Mouse (Mus musculus): ENCODE measurements at regions not wholly inside any gene's neighbourhood (a gene's known extent, or its start where the extent isn't known, plus 50 kb on each side); places are given as distances from the start of the nearest gene placed in this dataset.

DNA sequence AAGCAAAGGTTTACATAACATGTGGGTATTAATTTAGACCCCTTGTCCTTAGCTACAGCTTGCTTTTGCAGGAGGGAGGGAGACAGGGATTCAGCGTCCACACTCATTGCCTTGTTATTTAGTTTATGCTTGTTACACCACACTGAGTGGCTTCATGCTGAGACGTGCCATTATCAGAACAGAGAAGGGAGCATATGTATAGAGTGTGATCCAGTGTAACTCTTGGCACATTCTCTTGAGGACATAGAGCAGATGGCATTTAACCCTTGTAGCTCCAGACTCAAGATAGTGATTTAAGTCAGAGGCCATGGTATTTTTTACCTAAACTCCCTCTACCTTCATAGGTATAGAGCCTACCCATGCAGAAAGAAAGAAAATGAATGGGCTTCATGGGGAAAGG lies 437.7 kb downstream of the Dhx35 start:
- no peak for TF ChIP-seq POLR2AphosphoS5 (IDR thresholded peaks at IDR 0.05; ENCODE audit: insufficient replicate concordance, low read depth, low read length)
- Histone ChIP-seq H3K27me3 (ENCODE audit: insufficient read depth, low read length) (no peaks in the 10 kb centered on the region), H3K9me3 (replicated peaks) (peaks cover 46% of the 10 kb centered on the region), H3K4me1 (ENCODE audit: insufficient read depth, low read depth, low read length) (no peaks in the 10 kb centered on the region), H3K4me3 (ENCODE audit: low read depth, low read length) (no peak overlapping the region), H3K36me3 (replicated peaks) (no peaks in the 10 kb centered on the region)
- ATAC-seq (ENCODE audit: extremely low read depth, insufficient number of reproducible peaks, low FRiP score, poor library complexity, severe bottlenecking), result no peak
- no peak for DNase-seq (ENCODE audit: low spot score)

GRCm38 (mm10) chr2:159235000-159235399 lies 440.4 kb downstream of the Dhx35 start:
- Histone ChIP-seq H3K36me3 (replicated peaks) (no peaks in the 10 kb centered on the region), H3K27me3 (ENCODE audit: insufficient read depth, low read length) (no peaks in the 10 kb centered on the region), H3K4me3 (ENCODE audit: low read depth, low read length) (no peak overlapping the region), H3K4me1 (ENCODE audit: insufficient read depth, low read depth, low read length) (no peaks in the 10 kb centered on the region), H3K9me3 (replicated peaks) (peaks cover 38% of the 10 kb centered on the region)
- ATAC-seq (ENCODE audit: extremely low read depth, insufficient number of reproducible peaks, low FRiP score, poor library complexity, severe bottlenecking) (no peak), DNase-seq (ENCODE audit: low spot score) (no peak)
- no peak for TF ChIP-seq POLR2AphosphoS5 (IDR thresholded peaks at IDR 0.05; ENCODE audit: insufficient replicate concordance, low read depth, low read length)
- TF ChIP-seq CTCF (IDR thresholded peaks at IDR 0.05; ENCODE audit: low read depth, low read length), result no peak
- no peak for TF ChIP-seq GATA2 (IDR thresholded peaks at IDR 0.05; ENCODE audit: borderline replicate concordance, low read depth, low read length)
- no peak for TF ChIP-seq TAL1 (conservative IDR thresholded peaks at IDR 0.05; ENCODE audit: low read depth, low read length)
- no peak for TF ChIP-seq GATA1 (IDR thresholded peaks at IDR 0.05; ENCODE audit: borderline replicate concordance, low read length)

DNA sequence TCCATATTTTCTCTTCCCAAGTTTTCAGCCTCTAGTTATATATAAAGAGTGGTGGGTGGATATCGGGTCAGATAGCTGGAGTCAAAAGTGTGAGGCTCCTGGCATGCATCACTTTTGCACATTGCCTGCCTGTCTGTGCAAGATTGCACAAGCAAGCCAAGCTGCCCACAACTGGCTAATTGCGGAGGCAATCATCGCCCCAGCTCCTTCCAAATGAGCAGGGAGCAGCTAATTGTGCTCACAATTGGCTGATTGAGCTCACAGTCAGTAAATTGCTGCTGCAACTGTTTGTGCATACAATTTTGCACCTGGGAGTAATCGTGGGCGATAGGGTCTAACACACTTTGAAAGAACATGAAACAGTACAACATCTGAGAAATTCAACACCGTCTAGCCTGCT lies 455.5 kb downstream of the Dhx35 start:
- Histone ChIP-seq H3K36me3 (replicated peaks) (no peaks in the 10 kb centered on the region), H3K27me3 (ENCODE audit: insufficient read depth, low read length) (no peaks in the 10 kb centered on the region), H3K4me3 (ENCODE audit: low read depth, low read length) (no peak overlapping the region), H3K9me3 (replicated peaks) (peaks cover 24% of the 10 kb centered on the region), H3K4me1 (ENCODE audit: insufficient read depth, low read depth, low read length) (no peaks in the 10 kb centered on the region)
- no peak for DNase-seq (ENCODE audit: low spot score)
- TF ChIP-seq GATA2 (IDR thresholded peaks at IDR 0.05; ENCODE audit: borderline replicate concordance, low read depth, low read length), result no peak
- TF ChIP-seq GATA1 (IDR thresholded peaks at IDR 0.05; ENCODE audit: borderline replicate concordance, low read length), result no peak
- TF ChIP-seq CTCF (IDR thresholded peaks at IDR 0.05; ENCODE audit: low read depth, low read length), result no peak
- no peak for TF ChIP-seq POLR2AphosphoS5 (IDR thresholded peaks at IDR 0.05; ENCODE audit: insufficient replicate concordance, low read depth, low read length)
- TF ChIP-seq TAL1 (conservative IDR thresholded peaks at IDR 0.05; ENCODE audit: low read depth, low read length), result no peak
- no peak for ATAC-seq (ENCODE audit: extremely low read depth, insufficient number of reproducible peaks, low FRiP score, poor library complexity, severe bottlenecking)

- ATAC-seq (ENCODE audit: extremely low read depth, insufficient number of reproducible peaks, low FRiP score, poor library complexity, severe bottlenecking), result no peak
- H3K36me3 ChIP-seq (replicated peaks), result no peaks in the 10 kb centered on the region
- no peaks in the 10 kb centered on the region for H3K4me1 ChIP-seq (ENCODE audit: insufficient read depth, low read depth, low read length)
- peaks cover 24% of the 10 kb centered on the region for H3K9me3 ChIP-seq (replicated peaks)
- no peak overlapping the region for H3K4me3 ChIP-seq (ENCODE audit: low read depth, low read length)
- no peaks in the 10 kb centered on the region for H3K27me3 ChIP-seq (ENCODE audit: insufficient read depth, low read length)
- no peak for DNase-seq (ENCODE audit: low spot score)
- TF ChIP-seq TAL1 (conservative IDR thresholded peaks at IDR 0.05; ENCODE audit: low read depth, low read length) (no peak), POLR2AphosphoS5 (IDR thresholded peaks at IDR 0.05; ENCODE audit: insufficient replicate concordance, low read depth, low read length) (no peak), GATA2 (IDR thresholded peaks at IDR 0.05; ENCODE audit: borderline replicate concordance, low read depth, low read length) (no peak), GATA1 (IDR thresholded peaks at IDR 0.05; ENCODE audit: borderline replicate concordance, low read length) (no peak), CTCF (IDR thresholded peaks at IDR 0.05; ENCODE audit: low read depth, low read length) (no peak)
Observed at GRCm38 (mm10) chr2:159250993-159251665, 456.5 kb downstream of the Dhx35 start.

DNA sequence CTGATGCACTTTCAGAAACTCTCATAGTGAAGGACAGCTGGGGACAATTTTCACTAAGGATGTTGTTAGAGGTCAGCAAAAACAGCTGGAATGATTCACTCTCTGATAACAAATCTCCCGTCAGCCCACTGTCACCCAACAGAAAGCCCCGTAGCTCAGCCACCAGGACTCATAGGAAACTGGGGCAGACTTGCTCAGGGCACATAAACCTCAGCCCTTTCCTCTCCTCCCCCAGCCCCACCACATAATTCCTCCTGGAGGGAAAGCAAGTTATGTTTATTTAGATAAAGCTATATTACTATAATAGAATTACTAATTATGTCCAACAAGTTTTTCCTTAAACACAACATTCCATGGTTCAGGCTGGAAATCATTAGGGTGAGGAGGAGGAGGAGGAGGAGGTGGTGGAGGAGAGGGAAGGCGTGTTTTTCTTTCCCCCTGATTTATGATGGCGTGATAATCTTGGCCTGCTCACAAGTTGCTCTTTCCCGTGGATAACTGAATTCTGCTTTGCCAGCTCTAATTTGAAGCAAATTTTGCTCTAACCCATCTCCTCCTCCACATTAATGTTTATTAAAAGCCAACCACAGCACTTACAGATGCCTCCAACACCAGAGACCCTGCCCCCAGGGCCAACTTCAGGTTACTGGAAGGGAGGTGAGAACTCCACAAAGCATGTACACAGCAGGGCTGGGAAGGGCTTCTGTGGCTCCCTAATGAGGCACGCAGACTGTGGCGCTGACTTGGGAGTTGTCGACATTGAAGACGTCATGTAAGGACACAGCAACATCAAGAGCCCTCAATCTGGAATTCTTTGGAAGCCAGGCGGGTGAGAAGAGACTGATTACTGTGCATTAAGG lies 475.8 kb downstream of the Dhx35 start:
- Histone ChIP-seq H3K4me1 (ENCODE audit: insufficient read depth, low read depth, low read length) (no peaks in the 10 kb centered on the region), H3K9me3 (replicated peaks) (peaks cover 24% of the 10 kb centered on the region), H3K36me3 (replicated peaks) (no peaks in the 10 kb centered on the region), H3K4me3 (ENCODE audit: low read depth, low read length) (no peak overlapping the region), H3K27me3 (ENCODE audit: insufficient read depth, low read length) (no peaks in the 10 kb centered on the region)
- DNase-seq (ENCODE audit: low spot score) (no peak), ATAC-seq (ENCODE audit: extremely low read depth, insufficient number of reproducible peaks, low FRiP score, poor library complexity, severe bottlenecking) (no peak)
- TF ChIP-seq CTCF (IDR thresholded peaks at IDR 0.05; ENCODE audit: low read depth, low read length) (no peak), POLR2AphosphoS5 (IDR thresholded peaks at IDR 0.05; ENCODE audit: insufficient replicate concordance, low read depth, low read length) (no peak), TAL1 (conservative IDR thresholded peaks at IDR 0.05; ENCODE audit: low read depth, low read length) (no peak), GATA1 (IDR thresholded peaks at IDR 0.05; ENCODE audit: borderline replicate concordance, low read length) (no peak), GATA2 (IDR thresholded peaks at IDR 0.05; ENCODE audit: borderline replicate concordance, low read depth, low read length) (no peak)

DNA sequence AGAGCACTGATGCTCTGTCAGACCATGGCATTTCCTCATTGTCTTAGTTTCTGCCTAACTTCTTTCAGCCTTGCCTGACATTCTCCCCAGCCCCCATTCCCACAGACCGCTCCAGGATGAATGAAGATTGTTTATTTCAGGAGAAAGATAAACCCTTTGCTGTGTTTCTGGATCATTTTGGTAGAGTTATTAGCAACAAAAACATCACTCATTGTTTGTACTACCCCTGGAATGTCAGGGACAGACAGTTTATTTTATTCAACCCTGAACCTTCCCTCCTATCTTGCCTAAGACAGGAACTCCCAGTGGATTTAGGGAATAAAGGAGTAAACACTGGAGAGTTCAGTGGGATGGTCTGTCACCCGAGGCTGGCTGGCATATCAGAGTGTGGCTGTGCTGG lies 484.3 kb downstream of the Dhx35 start:
- H3K36me3 ChIP-seq (replicated peaks), result no peaks in the 10 kb centered on the region
- H3K9me3 ChIP-seq (replicated peaks), result peaks cover 31% of the 10 kb centered on the region
- no peak overlapping the region for H3K4me3 ChIP-seq (ENCODE audit: low read depth, low read length)
- no peaks in the 10 kb centered on the region for H3K4me1 ChIP-seq (ENCODE audit: insufficient read depth, low read depth, low read length)
- DNase-seq (ENCODE audit: low spot score) (no peak), ATAC-seq (ENCODE audit: extremely low read depth, insufficient number of reproducible peaks, low FRiP score, poor library complexity, severe bottlenecking) (no peak)
- no peak for TF ChIP-seq CTCF (IDR thresholded peaks at IDR 0.05; ENCODE audit: low read depth, low read length)
- H3K27me3 ChIP-seq (ENCODE audit: insufficient read depth, low read length), result no peaks in the 10 kb centered on the region

Measured in G1E (cell line).